Mouse (Mus musculus): ENCODE results near the gene Dicer1.
A peak's percentile ranks its signal among the peaks of the same experiment; 100 is the strongest.

Gene Dicer1

DNA sequence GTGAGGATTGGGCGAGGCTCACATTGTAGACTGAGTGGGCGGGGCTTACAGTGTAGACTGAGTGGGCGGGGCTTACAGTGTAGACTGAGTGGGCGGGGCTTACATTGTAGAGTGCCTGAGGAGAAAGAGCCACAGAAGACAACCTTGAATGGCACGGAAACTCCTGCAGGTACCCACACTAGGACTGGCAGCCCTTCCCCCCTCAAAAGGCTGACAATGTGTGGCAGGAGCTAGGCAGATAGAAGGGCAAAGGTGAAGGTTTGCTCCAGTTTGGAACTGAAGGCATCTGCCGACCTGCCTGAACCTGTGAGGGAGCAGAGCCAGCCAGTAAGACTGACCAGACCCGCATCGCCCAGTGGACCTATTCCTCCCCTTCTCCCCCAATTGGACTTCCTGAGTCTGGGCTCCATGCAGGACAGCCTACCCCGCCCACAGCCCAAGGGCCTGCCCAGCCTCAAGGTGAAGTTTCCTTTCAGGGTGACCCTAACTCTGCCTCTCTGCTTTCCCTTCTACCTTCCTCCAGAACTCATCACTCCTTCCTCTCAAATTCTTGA is 74.3 kb downstream of the Dicer1 start:
- DNase-seq, result peak in 1 of 2 experiments; percentile 18

- no peak for DNase-seq
These were observed 75.0 kb downstream of the Dicer1 start for GRCm38 (mm10) chr12:104676535-104677370.

- DNase-seq, result no peak
These were observed 78.8 kb downstream of the Dicer1 start for GRCm38 (mm10) chr12:104672976-104673375.

DNA sequence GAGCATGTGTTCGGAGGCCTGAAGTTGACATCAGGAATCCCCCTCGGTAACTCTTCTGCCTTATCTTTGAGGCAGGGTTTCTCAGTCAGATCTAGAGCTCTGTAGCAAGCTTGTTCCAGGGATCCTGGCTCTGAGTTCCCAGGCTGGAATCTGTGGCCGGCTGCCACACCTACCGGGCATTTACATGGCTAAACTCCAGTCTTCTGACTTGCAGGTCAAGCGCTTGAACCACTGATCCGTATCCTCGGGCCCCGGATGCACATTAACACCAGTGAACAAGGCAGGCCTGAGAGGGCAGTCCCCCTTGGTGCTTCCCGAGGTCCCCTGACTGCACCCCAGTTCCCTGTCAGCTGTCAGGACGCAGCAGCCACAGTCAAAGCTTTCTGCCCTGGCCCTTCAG is 79.3 kb downstream of the Dicer1 start:
- no peak for DNase-seq

DNA sequence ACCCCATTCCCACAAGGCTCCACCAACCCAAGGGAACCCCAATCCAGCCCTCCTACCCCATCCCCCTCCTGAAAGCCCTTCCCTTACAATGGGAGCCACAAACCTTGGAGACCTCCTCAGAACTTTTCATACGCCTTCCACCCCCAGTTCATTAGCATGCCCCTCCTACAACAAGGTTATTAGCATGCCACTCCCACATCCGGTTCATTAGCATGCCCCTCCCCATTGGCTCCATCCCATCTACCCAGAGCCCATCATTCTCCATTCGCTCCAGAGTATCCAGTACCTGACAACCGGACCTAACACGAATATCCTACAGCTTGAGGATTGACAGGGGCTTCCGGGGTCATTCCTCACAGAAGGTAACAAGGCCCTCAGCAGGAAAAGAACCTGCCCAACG is 83.9 kb downstream of the Dicer1 start:
- DNase-seq, result no peak

DNA sequence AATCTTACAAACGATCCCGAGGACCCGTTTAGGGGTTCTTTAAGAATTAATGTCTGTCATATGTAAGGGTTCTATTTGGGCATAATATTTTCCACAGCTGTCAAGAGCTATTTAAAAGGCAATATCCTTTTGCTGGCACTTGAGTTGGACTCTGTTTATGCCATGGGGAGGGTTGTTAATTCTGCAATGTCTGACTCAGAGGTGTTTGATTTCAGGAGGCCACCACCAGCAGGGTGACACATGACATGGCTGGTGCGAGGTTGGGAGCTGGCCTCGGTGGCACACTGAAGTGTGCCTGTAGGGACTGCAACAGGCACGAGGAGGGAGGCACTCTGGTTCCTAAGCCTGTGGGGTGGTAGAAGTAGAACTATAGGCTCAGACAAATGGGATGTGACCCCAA is 85.8 kb downstream of the Dicer1 start:
- DNase-seq, result no peak

- no peak for DNase-seq
These were observed 86.2 kb downstream of the Dicer1 start for GRCm38 (mm10) chr12:104665521-104665920.

DNA sequence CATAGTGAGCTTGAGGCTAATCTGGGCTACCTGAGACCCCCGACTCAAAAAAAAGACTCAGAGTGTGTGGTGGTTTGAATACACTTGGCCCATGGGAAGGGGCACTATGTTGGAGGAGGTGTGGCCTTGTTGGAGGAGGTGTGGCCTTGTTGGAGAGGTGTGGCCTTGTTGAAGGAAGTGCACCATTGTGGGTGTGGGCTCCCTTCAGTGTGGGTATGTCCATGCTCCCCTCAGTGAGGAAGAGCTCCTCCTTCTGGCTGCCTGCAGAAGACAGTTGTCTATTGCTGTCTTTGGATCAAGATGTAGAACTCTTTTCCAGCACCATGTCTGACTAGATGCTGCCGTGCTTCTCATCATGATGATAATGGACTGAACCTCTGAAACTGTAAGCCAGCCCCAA is 95.6 kb downstream of the Dicer1 start:
- no peak for DNase-seq

- no peak for DNase-seq
These were observed 96.7 kb downstream of the Dicer1 start for GRCm38 (mm10) chr12:104655006-104655405.

DNA sequence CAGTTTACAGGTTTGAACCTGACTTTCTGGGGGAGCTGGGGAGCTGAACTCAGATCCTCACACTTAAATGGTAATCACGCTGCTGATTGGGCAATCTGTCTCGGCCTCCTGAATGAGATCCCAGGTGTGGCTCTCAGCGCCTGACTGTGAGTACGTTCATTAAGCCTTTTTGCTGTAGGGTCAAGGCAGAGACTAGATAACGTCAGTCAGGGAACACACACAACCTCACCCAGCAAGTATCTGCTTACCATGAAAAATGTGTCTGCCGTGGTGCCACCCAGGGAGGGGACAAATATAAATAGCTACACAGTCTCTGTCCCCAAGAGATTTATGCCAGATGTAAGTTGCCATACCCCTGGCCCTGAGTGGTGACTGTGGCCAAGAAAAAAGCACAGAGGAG is 99.7 kb downstream of the Dicer1 start:
- DNase-seq, result no peak

GRCm38 (mm10) chr12:104651269-104651668 is 100.5 kb downstream of the Dicer1 start:
- DNase-seq, result no peak

GRCm38 (mm10) chr12:104650510-104651260 is 101.1 kb downstream of the Dicer1 start:
- DNase-seq, result no peak

DNA sequence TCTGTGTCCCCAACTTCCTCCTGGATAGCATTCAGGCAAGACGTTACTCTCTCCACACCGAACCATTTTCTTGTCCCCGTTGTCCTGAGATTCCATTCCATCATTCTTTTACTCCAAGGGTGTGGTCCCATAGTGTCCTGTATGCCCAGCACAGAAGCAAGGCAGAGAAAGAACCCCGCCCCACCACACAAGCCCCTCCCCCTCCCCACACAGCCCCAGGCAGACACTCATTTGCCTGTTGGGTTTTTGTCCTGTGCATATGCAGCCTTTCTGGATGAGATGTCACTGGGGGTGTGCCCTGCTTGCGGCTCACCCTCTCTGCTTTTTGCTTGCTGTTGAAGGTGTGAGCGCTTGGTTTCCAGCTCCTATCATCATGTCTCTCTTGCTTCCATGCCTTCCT is 103.4 kb downstream of the Dicer1 start:
- no peak for DNase-seq

- DNase-seq, result no peak
These were observed 109.4 kb downstream of the Dicer1 start for GRCm38 (mm10) chr12:104642337-104642736.

DNA sequence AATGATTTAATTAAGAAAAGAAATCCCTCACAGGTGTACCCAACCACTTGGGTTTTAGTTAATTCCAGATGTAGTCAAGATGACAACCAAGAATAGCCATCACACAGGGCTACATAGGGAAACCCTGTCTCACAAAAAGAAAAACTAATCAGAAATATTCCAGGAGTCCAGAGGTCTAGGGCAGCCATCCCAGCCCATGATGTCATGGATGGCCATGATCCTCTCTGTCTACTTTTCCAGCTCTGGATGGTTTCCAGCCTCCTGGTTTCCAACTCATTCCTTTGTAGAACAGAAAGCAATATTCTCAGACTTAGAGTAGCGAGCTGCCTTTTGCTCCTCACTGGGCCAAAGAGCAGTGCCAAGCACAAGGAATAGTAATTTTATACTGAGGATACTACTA is 110.8 kb downstream of the Dicer1 start:
- DNase-seq, result no peak

- peak; percentile 36 to 55 for DNase-seq
These were observed 113.6 kb downstream of the Dicer1 start for GRCm38 (mm10) chr12:104638156-104638555.
